Mouse (Mus musculus): ENCODE data around the gene Syt13.

Gene Syt13

DNA sequence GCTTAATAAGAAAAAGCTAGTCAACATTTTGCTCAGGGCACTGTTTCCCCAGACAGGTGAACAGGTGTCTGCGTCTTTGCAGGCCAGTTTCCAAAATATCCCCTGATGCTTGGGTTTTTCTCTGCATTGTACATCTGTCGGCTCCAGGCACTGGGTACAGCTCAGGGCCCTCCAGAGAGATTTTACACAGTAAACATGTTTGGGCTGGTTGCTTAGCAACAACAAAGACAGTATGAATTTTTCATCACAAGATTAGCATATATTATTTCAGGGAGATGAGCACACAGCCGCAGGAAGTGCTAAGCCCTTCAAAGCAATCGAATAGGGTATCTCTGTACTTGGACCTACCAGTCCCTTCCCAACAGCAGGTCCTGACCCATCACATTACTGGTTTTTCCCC, 5.8 kb downstream of the Syt13 start:
- in situ Hi-C loops (cut with MboI, MseI) = no loop called here

DNA sequence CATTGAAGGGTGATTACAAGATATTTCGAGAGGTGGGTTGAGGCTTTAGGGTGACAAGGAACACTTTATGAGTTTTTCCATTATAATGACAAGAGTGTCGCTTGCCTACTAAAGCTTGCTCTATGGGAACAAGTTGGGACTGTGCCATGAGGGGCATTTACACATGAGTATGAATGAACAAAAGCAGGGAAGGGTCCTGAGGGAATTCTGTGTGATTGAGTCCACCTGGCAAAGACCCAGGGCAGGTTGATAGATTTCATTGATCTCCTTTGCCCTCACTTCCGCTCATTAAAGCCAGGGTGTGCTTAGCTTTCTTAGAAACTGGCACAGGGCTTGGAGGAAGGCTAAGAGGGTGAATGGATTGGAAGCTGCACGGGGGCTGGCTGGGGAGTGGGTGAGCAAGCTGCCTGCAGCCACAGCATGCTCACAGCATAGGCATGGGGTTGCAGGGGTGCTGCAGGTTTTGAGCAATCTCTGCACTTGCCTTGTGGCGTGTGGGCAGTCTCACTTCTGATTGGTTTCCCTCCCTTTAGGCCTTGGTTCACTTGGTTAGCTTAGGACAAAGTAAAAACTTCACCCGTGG, 9.9 kb downstream of the Syt13 start:
- in situ Hi-C loops (cut with MboI, MseI) = no loop called here

DNA sequence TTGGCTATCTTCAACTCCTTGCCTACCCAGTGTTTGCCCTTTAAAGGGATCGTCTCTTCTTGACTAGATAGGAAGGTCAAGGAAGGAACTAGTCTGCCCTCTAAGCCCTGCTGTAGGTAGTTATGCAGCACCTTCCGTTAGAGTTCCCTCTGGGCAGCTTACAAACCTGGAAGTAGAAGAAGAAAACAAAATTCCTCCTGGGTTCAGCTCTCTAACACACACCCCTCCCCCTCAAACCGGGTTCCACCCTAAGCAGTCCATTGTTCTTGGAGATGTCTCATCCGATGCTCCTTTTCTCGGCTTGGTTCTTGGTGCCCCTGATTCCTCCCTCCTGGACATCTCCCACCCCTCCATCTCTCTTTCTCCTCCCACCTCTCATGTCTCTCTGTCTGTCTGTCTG, 14.8 kb downstream of the Syt13 start:
- in situ Hi-C loops (cut with MboI, MseI) = no loop called here

DNA sequence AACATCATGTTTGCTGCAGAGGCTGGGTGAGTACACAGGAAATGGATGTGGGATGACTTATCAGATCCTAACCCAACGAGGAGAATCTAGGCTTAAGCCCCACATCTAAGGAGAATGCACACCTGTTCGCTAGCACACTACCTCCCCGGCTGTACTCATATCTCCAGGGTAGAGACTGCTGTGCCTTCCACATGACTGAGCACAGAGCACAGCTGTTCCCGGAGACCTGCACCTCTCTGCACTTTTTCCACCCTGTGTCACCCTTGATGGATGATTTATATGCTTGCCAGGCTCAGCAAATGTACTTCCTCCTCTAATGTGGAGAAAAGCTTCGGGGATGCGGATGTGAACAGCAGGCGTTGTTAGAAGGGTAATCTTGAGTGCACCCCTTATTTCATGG, 16.2 kb downstream of the Syt13 start:
- in situ Hi-C loops (cut with MboI, MseI) = no loop called here

DNA sequence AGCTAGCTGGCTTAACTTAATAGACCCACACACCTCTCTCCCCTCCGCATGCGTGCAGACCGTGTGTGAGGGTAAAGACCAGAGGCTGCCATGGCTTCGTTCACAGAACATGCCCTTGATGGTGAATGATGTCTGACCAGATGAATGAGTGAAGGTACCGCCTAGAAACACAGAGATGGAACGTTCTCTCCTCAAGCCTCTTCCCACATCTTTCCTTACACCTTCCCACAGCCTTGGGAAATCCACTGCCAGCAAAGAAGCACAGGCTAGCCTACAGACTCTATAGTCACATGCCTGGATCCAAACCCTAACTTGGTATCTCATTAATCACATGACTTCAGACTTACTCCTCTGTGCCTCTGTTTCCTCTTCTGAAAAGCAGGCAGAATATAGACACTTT, 18.5 kb downstream of the Syt13 start:
- in situ Hi-C loops (cut with MboI, MseI) = no loop called here

DNA sequence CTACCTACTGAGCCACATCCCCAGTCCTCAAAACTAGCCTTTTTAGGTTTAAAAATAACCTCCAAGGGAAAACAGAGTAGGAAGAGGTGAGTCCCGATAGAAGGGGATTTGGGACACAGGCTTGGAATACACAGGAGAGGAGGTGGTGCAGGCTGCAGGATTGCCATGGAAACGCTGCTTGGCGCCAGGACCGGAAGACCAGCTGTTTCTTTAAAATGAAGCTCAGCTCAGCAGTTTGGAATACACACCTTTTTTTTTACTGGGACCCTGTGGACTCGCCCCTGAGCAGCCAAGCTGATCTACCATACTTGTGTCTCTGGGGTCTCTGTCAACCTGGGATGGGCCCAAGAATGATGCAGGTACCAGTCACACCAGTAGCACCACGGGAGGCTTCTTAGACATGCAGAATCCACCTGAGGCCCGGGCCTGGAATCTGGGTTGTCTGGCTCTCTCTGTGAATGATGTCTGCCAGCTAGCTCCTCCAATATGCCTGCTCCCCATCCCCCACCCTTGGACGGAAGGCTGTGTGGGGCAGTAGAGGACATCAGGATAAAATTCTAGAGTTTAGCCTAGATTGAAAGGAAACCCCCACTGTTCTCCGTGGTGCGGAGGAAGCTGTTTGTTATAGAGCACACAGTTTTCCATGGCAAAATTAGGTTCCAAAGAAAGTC, 19.5 kb downstream of the Syt13 start:
- in situ Hi-C loops (cut with MboI, MseI) = no loop called here

DNA sequence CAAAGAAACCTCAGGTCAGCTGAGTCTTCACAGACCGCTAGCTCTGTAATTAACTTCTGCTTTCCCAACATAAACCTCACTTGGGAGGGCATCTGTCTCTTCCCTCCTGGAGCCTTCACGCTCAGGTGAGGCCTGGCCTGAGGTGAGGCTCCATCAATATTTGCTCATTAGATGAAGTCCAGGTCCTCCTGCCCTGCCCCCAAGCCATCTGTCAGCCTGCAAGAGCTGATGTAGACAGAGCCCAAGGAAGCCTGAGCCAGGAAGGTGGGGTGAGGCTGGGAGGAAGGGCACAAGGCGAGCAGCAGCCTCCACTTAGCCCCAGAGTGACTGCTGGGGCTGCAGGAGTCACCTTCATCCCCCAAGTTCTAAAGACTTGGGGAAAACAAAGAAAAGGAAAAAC, 20.6 kb downstream of the Syt13 start:
- in situ Hi-C loops (cut with MboI, MseI) = no loop called here

DNA sequence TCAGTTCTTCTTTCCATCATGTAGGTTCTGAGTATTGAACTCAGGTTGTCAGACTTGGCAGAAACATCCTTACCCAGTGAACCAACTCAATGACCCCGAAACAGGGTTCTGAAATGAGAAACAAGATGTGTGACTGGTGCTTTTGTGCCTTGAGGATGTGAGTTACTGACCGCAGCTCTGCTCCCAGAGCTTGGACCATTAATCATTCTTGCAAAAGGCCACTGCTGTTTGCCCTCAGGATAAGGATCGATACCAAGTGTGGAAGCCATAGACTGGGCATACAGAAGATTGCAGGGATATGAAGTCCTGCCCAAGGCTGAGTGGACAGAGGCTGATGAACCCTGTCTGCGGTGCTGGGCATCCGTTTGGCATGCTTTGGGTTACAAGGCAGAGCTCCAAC, 23.2 kb downstream of the Syt13 start:
- in situ Hi-C loops (cut with MboI, MseI) = no loop called here

DNA sequence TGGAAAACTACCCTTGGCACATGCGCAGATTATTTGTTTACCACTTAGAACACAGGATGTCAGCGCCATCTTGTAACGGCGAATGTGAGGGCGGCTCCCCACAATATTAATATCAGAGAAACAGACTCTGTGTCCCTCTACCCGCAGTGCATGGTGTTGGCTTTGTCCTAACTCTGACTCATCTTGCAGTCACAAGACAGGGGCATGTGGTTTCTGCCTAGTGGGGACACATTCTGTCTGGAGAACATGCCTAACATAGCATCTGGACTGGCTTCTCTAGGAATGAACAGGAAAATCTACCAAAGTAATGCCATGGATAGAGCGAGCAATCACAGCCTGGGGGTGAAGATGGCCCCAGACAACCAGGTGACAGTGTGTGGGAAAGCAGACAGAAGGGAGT, 23.9 kb downstream of the Syt13 start:
- in situ Hi-C loops (cut with MboI, MseI) = no loop called here

DNA sequence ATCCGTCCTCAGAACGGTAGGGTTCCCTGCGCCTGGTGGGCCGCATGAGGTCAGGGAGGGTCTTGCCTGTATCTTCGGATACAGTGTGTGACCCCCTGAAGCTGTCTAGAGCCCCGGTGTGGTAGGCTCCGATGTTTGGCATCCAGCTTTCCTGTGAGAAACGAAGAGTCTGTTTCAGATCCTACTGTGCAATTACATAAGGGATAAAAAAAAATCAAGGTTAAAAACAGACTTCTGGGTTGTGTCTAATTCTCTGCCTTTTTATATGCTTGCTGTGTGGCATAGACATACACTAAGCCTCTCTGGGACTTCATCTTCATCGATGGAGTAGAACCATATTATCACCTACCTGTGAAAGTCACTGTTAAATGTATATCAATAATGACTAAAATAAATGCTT, 26.1 kb downstream of the Syt13 start:
- in situ Hi-C loops (cut with MboI, MseI) = no loop called here

DNA sequence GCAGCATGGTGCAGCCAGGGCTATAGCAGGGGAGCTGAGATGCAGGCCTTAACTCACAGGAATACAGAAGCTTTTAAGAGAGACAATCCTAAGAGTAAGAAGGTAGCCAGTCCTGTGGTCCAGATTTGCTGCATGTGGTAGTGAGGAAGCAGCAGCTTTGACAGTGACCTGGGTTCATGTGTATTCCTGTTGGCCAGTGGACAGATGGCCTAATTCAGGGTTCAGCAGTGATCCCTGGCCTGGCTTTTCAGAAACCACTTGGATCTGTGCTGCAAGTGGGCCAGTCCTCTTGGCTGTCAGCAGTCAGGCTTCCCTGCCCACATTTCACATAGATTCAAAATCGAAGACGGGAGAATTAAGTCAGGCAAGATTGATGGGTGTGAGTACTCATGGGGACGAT, 26.6 kb downstream of the Syt13 start:
- in situ Hi-C loops (cut with MboI, MseI) = no loop called here

DNA sequence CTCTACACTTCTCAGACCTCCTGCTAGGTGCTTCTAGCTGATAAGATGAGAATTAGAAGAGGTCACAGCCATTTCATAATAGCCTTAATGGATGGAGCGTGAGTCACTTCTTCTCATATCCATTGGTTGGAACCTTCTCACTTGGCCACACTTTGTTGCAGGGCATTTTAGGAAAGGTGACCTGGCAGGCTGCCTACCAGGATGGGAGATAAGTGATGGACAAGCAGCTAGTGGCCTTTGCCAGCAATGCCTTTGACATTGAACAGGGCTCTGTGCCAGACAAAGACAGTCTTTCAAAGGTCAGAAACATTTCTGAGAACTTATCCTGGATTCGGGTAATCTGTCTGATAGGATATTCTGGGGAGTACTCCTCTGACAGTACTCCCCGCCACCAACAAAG, 28.5 kb downstream of the Syt13 start:
- in situ Hi-C loops (cut with MboI, MseI) = no loop called here

DNA sequence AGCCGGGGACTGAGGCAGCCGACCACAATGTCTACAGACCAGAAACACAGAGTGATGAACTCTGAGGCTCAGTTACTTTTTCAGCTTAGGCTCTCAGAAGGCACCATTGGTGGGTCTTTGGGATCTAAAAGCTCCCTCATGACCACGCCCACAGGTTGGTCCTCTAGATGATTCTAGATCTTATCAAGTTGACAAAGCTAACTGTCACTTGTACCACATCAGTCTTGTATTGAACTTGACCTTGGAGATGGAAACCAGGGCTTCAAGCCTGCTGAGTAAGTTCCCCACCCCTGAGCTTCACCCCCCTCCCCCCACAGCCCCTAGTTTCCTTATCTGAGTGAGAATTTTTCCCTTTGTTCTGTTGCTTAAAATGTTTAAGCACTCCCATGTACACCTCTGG, 29.5 kb downstream of the Syt13 start:
- in situ Hi-C loops (cut with MboI, MseI) = no loop called here

DNA sequence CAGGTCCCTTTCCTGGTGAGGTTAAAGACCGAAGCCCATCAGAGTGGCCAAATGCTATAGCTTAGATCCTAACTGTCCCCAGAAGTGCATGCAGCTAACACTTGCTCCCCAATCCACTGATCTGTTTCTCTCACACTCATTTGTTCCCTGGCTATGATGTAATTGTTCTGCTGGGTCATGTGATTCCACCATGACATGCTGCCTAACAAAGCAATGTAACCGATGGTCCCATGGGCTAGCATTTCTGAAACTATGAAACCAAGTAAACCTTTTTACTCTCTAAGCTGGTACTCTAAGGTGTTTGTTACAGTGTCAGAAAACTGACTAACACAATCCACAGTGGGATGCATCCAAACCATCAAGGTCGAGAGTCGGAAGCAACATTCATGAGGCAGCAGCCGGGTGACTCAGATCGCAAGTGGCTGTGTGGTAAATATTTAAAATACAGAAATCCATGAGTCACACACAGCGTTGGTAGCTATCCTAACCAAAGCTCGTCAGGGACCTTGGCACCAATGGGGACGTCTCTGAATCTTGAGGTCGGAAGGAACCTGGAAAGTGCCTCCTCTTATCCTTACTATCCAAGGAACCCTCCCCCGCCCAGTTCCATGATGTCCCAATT, 30.3 kb downstream of the Syt13 start:
- in situ Hi-C loops (cut with MboI, MseI) = no loop called here

DNA sequence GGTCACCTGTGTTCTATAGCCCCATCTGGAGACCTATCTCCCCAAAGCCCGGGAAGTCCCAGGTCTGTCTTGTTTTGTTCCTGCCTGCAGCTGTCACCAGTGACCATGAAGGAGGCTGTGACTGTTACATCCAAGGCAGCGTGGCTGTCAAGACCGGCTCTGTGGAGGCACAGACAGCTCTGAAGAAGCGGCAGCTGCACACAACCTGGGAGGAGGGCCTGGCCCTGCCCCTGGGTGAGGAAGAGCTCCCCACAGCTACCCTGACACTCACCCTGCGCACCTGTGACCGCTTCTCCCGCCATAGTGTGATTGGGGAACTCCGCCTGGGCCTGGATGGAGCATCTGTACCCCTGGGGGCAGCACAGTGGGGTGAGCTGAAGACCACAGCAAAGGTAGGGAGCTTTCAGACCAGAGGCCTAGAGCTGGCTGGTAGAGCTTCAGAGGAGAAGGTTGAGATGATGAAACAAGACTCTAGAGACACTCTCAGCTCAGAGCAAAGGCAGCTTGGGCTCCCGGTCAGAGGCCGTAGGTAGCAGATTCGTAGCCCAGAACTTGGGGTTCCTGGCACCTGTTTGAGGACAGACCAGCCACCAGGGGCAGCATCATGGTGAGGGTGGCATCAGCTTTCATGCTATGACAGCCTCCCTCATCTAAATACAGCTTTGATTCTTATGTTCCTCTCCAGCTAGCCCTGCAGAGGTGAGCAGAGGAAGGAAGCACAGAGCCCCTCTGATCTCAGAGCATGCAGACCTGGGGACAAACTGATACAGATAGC, 31.1 kb downstream of the Syt13 start:
- in situ Hi-C loops (cut with MboI, MseI) = no loop called here

DNA sequence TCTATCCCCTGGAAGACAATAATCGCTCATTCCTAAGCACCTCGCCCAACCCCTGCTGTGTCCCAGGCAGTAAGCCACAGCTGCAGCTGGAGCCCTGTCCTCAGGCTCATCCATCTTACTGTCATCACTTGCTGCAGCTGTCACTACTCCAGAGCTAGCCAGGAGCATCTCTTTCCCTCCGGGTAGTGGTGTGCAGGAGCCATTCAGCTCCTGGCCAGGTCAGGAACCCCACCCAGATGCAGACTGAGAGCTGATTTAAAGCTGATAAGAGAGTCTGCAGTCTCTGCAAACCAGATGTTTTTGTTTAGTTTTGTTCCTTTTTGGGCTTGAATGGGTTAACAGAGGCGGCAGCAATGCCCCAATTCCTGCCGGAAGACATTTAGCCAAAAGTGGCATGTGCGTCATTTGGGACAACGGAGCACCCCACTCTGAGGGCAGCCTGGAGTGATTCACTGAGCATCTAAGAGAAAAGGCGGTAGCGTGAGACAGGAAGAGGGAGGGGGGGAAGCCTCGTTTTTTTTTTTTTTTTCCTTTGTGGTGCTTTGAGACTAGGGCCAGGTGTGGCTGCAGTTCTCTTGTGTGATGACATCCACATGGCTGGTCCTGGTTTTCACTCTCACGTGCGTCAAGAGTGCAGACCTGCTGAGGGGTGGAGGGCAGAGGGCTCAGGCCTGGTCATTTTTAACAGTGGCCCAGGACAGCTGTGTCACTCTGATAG, 33.2 kb downstream of the Syt13 start:
- in situ Hi-C loops (cut with MboI, MseI) = no loop called here

DNA sequence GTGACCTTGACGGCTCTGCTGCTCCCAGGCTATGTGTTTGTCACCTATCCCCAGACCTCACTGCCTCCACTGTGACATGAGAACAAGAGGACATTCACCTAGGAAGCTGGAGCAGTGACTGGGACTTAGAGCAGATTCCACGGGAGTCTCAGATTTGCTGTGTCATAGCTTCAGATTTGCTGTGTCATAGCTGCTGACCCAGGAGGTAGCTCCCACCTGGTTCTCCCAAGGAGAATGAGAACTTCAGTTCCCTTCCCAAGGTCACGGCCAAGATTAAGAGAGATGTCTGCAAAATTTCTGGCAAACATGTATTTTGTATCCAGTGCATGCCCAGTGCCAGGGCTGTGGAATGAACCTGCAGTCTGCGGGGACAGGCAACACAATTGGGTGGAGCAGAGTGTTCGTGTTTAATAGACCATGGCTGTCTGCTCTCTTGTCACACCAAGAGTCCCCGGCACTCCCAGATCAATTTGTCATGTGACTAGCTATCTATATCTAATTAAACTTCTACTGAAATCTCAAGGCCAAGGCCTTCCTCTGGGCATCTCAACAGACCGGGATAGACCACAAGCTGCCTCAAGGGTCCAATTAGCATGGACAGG, 33.9 kb downstream of the Syt13 start:
- in situ Hi-C loops (cut with MboI, MseI) = no loop called here

DNA sequence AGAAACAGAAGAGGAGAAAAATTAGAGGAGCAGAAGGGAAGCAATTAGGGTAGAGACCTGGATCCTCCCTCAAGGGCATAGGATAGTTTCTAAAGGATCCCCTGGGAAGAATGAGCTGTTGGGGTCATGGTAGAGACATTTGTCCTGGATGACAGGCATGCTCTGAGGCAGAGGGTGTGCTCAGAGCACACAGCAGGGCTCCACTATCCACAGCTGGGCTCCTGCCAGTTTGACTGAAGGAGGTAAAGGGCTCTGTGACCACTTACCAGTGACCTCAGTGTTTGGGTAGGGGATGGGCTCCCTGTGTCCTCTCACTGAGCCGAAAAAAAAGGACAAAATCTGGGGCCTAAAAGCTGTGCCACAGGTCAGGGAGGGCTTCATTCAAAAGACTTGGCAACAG, 34.6 kb downstream of the Syt13 start:
- in situ Hi-C loops (cut with MboI, MseI) = no loop called here

DNA sequence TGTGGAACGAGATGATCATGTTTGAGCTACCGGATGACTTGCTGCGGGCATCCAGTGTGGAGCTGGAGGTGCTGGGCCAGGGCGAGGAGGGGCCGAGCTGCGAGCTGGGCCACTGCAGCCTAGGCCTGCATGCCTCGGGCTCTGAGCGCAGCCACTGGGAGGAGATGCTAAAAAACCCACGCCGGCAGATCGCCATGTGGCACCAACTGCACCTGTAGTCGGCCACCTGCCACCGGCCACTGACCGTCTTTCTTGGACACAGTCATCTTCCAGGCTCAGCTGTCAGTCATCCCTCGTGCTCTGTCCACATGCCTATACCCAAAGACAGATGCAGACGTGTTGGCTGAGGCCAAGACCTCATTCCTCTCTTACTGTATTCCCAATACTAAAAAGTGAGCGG, 38.6 kb downstream of the Syt13 start:
- in situ Hi-C loops (cut with MboI, MseI) = loop anchor here (5.0 kb wide), 1 partner anchor 56 kb away; no protein-coding TSS in a partner anchor

DNA sequence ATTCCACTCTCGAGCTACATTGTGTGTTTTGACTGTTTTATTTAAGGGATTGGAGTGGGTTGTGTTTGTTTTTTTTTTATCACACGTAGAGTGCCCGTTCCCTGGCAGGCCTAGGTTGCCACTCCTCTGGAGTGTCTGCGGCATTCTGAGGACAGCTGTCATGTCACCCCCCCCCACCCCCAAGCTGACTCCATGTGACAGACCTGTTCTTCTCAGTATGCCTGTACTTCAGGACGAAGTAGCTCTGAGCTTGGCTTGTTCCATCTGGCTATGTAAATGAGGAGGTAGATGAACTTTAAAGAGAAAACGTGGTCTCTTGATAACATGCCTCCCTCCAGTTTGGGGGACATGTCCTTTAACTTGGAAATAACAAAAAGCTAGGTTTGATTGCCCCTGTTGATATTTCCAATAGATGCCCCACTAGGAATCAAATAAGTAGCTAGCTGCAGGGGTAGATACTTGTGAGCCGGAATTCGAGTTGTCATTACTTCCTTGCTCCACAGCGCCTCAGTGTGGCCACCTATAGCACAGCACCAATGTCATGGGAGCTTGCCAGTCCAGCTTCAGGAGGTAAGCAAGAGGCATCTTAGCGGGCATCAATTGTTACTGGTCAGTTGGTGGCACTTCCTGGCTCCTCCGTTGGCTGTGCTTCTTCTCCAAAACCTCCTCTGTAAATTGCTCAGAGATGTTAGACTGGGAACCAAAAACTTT, 39.7 kb downstream of the Syt13 start:
- in situ Hi-C loops (cut with MboI, MseI) = loop anchor here (5.0 kb wide), 1 partner anchor 57 kb away; no protein-coding TSS in a partner anchor

DNA sequence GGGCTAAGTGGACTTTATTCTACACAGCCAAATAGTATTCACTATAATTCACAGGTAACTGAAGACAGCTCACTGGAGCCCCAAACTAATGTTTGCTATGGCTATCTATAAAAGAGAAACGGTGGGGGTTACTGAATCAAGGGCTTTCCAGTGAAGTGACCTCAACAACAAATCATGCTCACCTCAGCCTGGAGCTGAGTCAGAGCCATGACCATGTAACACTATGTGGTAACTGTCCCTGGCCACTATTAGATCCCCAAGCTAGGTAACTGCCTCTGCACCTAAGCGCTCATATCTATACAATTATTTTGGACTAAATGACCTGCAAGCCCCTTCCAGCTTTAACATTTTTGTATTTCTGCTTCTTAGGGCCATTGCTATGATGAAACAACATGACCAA, 42.0 kb downstream of the Syt13 start:
- in situ Hi-C loops (cut with MboI, MseI) = no loop called here
